Mouse (Mus musculus) megakaryocyte, embryonic 14.5 days (primary cell): ENCODE results near the gene Rsph14.

Source experiments
- FLI1 ChIP-seq: IDR thresholded peaks from 2 replicates; pipeline ENCODE4 v1.6.1; 2012; ENCODE audit warnings: low read length, inconsistent platforms, mixed read lengths
- GATA1 ChIP-seq: IDR thresholded peaks from 3 replicates; pipeline ENCODE4 v1.6.1; 2012; ENCODE audit warnings: mixed read lengths, low read length, inconsistent platforms, borderline replicate concordance

- TF ChIP-seq GATA1 (no peak), FLI1 (no peak)
These were observed 97.9 kb downstream of the Rsph14 start for GRCm38 (mm10) chr10:74934521-74934920.
